Mouse (Mus musculus): ENCODE results near the gene Odaph.

DNA sequence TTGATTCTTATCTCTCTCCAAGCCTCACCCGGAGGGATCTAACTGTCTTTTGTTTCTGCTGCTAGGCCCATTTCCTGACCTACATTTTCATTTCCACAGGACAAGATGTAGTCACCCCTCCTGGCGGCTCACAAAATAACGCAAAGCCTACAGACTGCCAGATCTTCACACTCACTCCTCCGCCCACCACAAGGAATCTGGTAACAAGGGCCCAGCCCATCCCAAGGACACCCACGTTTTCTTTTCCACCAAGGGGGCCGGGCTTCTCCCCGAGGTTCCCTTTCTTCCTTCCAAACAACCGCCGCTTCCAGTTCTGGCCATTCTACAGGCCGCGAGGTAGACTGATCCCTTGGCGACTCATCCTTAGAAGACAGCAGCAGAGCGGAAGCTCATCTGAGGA, 7.3 kb downstream of the Odaph start:
- TF ChIP-seq POLR2A (IDR thresholded peaks at IDR 0.05; ENCODE audit: low read depth, low read length) (no peak), CTCF (IDR thresholded peaks at IDR 0.05; ENCODE audit: extremely low read depth, insufficient read depth, insufficient read length, insufficient replicate concordance) (no peak)

All from spleen, adult 2 months (tissue).